Mouse (Mus musculus) spleen, adult 2 months (tissue): ENCODE measurements around the gene Cilp.

Experiments used
- CTCF ChIP-seq: fragments of 200-500 bp; IDR thresholded peaks from 2 replicates; pipeline ENCODE4 v1.5.1; 2011; ENCODE audit warnings: mild to moderate bottlenecking, inconsistent platforms; ENCODE audit not compliant: insufficient read depth, insufficient read length, insufficient replicate concordance; ENCODE audit errors: extremely low read depth
- POLR2A ChIP-seq: fragments of 200-500 bp; IDR thresholded peaks from 2 replicates; pipeline ENCODE4 v1.6.1; 2011; ENCODE audit warnings: low read depth, low read length, inconsistent platforms

- no peak for TF ChIP-seq CTCF
- TF ChIP-seq POLR2A: no peak
Measured at GRCm38 (mm10) chr9:65262641-65263120, 2.3 kb upstream of the Cilp start.
